Mouse (Mus musculus) layer of hippocampus, adult 9-10 months (tissue): ENCODE data around the gene Ints5.
A peak's percentile ranks its signal among the peaks of the same experiment; 100 is the strongest.

ENCODE experiments used
- DNase-seq: peaks from one replicate; pipeline ENCODE4 v3.0.0; 2022; ENCODE audit warnings: low spot score

Gene Ints5

GRCm38 (mm10) chr19:8929224-8930088, 36.7 kb downstream of the Ints5 start, which contains the start of the genes Rom1 and Eml3:
Gene Rom1, minus strand, starts transcription at chr19:8929356.
Gene Eml3, plus strand, starts transcription at chr19:8929552.
- no peak for DNase-seq

DNA sequence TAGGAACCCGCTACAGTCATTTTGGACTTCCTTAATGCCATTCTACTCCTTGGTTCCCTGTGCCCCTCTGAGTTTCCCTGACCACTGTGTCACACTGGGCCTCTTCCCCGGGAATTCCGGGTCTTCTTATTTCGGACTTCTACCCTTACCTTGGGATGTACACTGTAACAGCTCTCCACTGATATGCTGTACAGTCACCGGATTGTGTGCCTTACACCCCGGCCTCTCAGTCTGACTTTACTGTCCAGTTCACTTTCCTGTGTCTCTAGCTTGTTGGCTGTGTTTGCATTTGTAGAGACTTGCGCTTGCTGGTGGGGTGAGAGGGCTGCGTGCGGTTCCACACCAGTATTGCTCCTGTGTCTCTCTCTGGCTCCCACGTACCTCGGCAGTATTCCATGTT, 37.3 kb downstream of the Ints5 start:
- no peak for DNase-seq

GRCm38 (mm10) chr19:8930771-8931170, 38.0 kb downstream of the Ints5 start:
- no peak for DNase-seq

GRCm38 (mm10) chr19:8936736-8937135, 43.9 kb downstream of the Ints5 start:
- DNase-seq: no peak

DNA sequence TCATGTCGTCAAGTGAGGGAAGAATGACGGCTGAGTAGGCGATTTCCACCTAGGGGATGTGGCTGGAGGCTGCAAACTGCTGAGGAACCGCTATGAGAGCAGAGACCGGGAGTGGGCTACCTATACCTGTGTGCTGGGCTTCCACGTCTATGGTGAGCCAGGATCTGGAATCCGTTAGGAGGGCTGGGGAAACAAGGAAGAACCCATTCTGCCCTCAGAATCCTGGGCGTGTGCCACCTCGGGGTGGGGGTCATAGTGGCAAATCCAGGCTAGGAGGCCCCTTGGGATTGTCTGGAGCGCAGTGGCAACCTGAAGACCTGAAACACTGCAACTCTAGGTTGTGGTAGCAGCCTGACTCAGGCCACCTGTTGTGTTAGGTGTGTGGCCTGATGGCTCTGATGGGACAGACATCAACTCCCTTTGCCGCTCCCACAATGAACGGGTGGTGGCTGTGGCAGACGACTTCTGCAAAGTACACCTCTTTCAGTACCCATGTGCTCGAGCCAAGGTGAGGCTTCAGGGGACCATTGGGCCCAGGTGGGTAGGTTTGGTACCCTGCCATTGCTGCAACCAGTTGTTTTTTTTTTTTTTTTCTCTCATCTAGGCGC, 47.8 kb downstream of the Ints5 start:
- no peak for DNase-seq

DNA sequence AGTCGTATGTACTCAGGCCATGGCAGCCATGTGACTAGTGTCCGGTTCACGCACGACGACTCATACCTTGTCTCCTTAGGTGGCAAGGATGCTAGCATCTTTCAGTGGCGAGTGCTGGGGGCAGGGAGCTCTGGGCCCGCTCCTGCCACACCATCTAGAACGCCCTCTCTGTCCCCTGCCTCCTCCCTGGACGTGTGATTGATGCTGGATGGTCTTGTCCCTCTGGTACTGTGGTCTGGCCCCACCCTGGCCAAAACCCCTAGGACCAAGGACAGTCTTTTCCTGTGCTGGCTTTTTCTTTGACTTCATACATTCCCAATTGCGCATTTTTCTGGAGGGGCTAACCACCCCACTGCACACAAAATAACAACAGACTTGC, 48.3 kb downstream of the Ints5 start:
- DNase-seq: no peak

DNA sequence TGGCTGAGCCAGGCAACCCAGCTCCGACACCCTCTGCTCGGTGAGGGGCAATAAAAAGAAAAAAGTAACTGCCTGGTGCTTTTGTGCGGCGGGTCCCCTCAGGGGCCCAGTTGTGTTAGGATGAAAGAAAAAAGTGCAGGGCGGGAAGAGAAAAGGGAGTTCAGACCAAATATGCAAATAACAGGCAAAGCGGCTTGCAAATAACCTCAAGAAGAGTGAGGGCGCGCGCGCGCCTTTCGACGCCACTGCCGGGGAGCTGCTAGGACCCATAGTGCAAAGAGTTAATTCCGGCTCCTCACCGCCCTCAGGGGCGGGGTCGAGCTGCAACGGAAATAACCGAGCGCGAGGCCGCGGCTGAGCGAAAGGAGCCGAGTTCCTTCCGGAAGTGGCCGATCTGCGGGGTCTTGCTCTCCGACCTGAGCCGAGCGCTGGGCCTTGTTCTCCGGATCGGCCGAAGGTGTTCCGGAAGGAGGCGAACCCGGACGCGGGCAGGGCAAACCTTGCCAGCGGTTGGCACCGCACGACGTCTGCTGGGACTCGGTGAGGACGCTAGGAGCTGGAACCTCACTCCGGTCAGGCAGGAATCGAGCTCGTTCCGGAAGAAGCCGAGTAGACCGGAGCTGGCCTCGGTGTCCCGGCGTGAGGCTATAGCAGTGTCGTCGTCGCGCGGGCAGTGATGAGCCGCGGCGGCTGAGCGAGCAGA, 48.9 kb downstream of the Ints5 start, which contains the start of gene Mta2:
Mta2 (plus strand) TSS at position 361 of the 703 bp plus-strand sequence.
- DNase-seq: peak; percentile 70

DNA sequence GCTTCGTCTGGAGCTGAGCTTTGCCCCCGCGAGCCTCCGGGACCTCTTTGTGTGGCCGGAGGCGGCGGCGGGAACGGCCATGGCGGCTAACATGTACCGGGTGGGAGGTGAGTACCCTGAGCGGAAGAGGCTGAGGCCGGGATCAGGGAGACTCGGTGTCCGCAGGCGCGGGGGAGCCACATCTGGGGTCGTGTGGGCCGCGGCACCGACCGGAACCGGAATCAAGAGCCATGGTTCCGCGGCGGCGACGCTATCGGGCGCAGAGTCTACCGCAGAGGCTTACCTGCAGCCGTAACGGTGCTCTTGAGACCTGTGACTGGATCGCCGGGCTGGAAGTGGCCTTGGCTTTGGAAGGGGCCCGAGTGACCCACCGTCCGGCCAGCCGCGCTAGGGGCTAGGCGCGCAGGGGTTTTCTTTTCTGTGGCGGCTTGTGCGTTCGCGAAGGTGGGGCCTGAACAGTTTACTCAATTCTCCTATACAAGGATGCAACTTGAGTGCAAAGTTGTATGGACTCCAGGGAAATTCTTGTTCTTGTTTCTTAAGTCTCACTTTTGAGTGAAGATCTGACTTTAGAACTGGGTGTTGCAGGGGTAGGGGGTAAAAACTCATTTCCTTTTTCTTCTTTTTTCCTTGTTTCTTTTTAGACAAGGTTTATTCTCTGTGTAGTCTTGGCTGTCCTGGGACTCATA, 49.6 kb downstream of the Ints5 start:
- no peak for DNase-seq

GRCm38 (mm10) chr19:8943047-8943446, 50.2 kb downstream of the Ints5 start:
- DNase-seq: no peak

- no peak for DNase-seq
These were observed 51.3 kb downstream of the Ints5 start for GRCm38 (mm10) chr19:8944062-8944461.

DNA sequence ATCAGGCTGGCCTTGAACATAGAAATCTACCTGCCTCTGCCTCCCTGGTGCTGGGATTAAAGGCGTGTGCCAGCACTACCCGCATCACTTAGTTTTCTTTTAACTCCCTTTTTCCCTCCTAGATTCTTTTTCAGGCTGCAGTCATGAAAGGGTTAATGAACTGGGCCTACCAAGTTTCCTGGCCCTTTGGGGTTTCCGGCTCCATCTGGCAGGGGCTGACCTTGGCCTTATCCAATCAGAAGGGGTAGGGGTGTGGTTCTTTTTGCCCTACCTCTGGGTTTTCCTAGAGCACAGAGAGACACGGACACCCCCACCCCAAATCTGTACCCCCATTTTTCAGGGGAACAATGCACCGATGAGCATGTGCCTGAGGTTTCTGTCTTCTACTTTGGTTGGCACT, 51.9 kb downstream of the Ints5 start:
- DNase-seq: no peak

GRCm38 (mm10) chr19:8945251-8945650, 52.4 kb downstream of the Ints5 start:
- DNase-seq: no peak

DNA sequence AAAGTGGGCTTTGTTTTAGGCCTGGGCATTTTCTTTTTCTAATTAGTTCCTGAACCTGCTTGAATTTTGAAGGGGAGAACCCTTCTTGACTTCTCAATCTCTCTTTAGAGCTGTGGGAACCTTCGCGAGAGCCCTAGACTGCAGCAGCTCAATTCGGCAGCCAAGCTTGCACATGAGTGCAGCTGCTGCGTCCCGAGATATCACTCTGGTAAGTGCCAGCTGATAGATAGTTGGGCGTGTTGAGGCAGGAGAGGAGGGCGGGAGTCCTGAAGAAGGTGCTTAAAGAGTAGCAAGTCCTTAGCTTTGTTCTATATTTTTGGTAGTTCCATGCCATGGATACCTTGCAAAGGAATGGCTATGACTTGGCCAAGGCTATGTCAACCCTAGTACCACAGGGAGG, 54.1 kb downstream of the Ints5 start:
- no peak for DNase-seq
